Mouse (Mus musculus) ES-E14 (cell line): ENCODE results near the gene Chpf2.

Experiments used
- HCFC1 ChIP-seq: IDR thresholded peaks from 2 replicates; pipeline ENCODE4 v1.6.1; 2012; ENCODE audit warnings: low read length, inconsistent platforms, borderline replicate concordance; ENCODE audit not compliant: insufficient read depth
- MAFK ChIP-seq: IDR thresholded peaks from 2 replicates; pipeline ENCODE4 v1.6.1; 2014; ENCODE audit warnings: mild to moderate bottlenecking, low read depth, low read length, inconsistent platforms; ENCODE audit not compliant: insufficient read depth

GRCm38 (mm10) chr5:24603431-24604010, 17.0 kb downstream of the Chpf2 start:
- no peak for TF ChIP-seq MAFK
- TF ChIP-seq HCFC1: no peak
